Mouse (Mus musculus): ENCODE results near the gene Slc8b1.

Gene Slc8b1

GRCm38 (mm10) chr5:120510982-120511642, at the start of gene Slc8b1:
TSS of gene Slc8b1 (plus strand) at chr5:120511168.
- peak; percentile 95 for DNase-seq (ENCODE audit: low spot score)

- no peak for DNase-seq (ENCODE audit: low spot score)
Measured at GRCm38 (mm10) chr5:120461902-120462301, 49.1 kb upstream of the Slc8b1 start.

- DNase-seq (ENCODE audit: low spot score): no peak
Measured at GRCm38 (mm10) chr5:120464321-120464720, 46.6 kb upstream of the Slc8b1 start.

DNA sequence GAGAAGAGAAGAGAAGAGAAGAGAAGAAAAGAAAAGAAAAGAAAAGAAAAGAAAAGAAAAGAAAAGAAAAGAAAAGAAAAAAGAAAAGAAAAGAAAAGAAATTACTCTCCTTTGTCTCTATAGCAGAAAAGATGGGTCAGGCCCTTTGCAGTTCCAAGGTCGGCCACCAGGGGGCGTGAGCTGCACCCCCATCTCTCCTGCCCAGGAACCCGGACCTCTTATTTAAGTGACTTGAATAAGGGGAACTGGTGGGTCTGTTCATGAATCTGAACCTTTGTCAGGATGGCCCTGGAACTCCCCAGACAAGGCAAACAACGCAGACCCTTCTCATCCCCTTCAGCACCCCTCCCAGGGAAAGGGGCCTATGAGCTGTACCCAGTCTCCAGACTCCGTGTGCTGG, 45.9 kb upstream of the Slc8b1 start:
- DNase-seq (ENCODE audit: low spot score): no peak

DNA sequence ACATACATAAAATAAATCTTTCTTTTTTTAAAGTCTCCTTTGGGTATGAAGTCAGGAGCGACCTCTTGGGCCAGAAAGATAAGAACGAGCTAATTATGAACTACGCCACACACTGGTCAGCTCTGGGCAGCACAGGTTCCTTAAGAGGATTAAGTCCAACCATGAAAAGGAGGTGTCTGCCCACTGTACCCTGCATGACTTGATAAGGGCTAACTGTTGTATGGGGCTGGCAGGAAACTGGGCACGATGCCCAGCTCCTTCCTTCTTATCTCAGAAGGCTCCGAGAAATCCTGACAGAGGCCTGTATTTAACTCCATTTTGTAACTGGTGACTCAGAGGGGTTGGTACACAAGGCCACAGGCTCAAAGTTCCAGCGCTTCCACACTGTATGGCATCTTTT, 45.1 kb upstream of the Slc8b1 start:
- DNase-seq (ENCODE audit: low spot score): no peak

DNA sequence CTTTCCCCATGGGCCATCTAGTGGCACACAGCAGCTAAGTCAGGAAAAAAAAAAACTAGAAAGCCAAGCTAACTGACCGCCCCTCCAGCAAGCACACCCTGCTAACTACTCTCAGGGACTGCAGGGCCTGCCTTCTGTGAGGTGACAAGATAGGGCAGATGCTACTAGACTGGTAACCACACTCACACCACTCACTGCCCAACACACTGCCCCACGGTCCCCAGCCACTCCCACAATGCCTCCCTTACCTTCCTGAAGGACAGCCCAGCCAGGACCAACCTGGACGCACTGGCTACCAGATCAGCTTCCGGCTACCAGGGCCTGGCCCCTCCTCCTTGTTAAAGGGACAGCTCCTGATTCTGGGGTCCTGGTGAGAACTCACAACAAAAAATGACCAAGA, 43.9 kb upstream of the Slc8b1 start:
- DNase-seq (ENCODE audit: low spot score): peak; percentile 86

DNA sequence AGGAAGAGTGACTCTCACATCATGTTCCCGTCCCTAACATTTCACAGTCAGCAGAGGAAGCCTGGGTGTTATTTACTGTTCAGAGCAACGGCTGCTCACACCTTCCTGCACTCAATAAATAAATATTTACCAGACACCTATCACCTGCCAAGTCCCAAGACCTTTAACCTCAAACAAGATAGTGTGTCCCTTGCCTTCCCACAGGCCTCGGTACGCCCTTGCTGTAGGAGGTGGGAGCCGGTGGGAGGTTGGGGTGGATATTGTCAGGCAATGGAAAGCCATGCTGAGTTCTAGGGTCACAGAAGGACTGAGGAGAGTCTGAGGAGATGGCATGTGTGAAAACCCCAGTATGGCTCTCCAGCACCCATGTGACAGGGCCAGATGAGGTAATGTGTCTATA, 42.6 kb upstream of the Slc8b1 start:
- peak; percentile 87 for DNase-seq (ENCODE audit: low spot score)

DNA sequence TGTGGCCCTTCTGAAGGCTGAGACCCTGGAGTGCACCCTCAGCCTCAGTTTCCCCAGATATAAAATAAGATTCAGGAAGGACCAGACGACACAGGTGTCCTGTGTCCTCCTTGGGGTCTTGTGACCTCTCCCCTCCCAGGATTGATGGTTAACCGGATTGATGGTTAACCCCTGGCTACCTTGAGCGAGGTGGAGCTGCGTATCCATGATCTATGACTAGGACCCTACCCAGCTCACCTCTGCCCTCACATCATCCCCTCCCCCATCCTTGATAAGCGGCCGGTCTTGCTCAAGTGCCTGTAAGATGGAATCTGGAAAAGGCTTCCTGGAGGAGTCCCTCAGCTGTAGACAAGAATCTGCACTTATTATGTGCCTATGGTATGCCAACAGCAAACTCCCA, 42.1 kb upstream of the Slc8b1 start:
- DNase-seq (ENCODE audit: low spot score): peak; percentile 91

DNA sequence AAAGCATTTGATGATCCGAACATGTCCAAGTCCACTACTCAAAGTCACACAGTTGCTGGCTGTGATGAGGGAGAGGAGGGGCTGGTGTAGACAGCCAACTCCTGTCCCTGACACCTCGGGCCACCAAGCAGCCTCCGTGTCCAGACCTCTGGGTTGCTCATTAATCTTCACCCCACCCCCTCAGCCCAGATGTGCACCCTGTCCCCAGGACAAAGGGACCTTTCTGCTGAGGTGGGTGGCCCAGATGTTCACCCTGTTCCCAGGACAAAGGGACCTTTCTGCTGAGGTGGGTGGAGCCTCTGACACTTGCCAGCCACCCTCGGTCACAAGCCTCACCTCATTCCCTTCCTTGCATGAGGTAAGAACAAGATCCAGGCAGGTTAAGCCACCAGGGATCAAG, 39.4 kb upstream of the Slc8b1 start:
- peak; percentile 90 for DNase-seq (ENCODE audit: low spot score)

GRCm38 (mm10) chr5:120472770-120473169, 38.2 kb upstream of the Slc8b1 start, which contains the start of gene Sdsl:
TSS of gene Sdsl (minus strand) at chr5:120472810.
- no peak for DNase-seq (ENCODE audit: low spot score)

- DNase-seq (ENCODE audit: low spot score): no peak
Measured at GRCm38 (mm10) chr5:120473361-120473760, 37.6 kb upstream of the Slc8b1 start.

DNA sequence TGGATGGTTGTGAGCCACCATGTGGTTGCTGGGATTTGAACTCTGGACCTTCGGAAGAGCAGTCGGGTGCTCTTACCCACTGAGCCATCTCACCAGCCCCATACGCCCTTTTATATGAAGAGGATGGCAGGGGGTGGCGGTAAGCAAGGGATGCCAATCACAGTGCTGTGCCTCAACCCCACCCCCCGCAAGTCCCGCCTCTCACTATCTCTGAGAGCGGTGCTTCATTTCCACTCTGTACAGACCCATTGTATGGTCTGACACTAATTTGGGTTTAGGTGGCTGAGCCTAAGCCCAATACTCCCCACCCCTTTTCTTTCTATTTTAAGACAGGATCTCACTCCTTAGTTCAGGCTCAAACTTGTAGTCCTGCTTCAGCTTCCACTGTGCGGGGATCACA, 35.1 kb upstream of the Slc8b1 start:
- DNase-seq (ENCODE audit: low spot score): no peak

GRCm38 (mm10) chr5:120476296-120476695, 34.7 kb upstream of the Slc8b1 start, which contains the start of gene Sds:
TSS of gene Sds (plus strand) at chr5:120476526.
- no peak for DNase-seq (ENCODE audit: low spot score)

GRCm38 (mm10) chr5:120477993-120478392, 33.0 kb upstream of the Slc8b1 start:
- no peak for DNase-seq (ENCODE audit: low spot score)

DNA sequence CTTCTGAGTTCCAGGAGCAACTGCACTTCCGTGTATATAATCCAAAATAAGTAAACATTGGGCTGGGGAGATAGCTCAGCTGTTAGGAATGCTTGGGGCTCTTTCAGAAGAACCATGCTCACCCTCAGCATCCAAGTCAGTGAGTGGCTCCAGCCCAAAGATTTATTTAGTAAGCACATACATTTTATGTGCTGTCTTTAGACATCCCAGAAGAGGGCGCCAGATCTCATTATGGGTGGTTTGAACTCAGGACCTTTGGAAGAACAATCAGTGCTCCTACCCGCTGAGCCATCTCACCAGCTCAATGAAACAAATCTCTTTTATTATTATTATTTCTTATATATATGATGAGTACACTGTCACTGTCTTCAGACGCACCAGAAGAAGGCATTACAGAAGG, 31.4 kb upstream of the Slc8b1 start:
- DNase-seq (ENCODE audit: low spot score): no peak

- no peak for DNase-seq (ENCODE audit: low spot score)
Measured at GRCm38 (mm10) chr5:120481205-120481604, 29.8 kb upstream of the Slc8b1 start.

DNA sequence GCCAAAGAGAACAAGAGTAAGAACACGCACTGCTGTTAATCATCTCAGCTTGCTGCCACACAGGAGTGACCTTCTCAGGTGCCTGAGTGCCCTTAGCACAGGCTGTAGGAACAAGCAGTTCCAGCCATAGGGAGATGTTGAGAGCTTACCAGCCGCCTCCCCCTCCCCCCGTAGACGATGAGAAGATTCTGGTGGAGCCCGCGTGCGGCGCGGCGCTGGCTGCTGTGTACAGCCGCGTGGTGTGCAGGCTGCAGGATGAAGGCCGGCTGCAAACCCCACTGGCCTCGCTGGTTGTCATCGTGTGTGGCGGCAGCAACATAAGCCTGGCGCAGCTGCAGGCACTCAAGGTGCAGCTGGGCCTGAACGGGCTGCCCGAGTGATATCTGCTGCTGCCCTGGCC, 27.6 kb upstream of the Slc8b1 start:
- DNase-seq (ENCODE audit: low spot score): no peak

- no peak for DNase-seq (ENCODE audit: low spot score)
Measured at GRCm38 (mm10) chr5:120487844-120488243, 23.1 kb upstream of the Slc8b1 start.

DNA sequence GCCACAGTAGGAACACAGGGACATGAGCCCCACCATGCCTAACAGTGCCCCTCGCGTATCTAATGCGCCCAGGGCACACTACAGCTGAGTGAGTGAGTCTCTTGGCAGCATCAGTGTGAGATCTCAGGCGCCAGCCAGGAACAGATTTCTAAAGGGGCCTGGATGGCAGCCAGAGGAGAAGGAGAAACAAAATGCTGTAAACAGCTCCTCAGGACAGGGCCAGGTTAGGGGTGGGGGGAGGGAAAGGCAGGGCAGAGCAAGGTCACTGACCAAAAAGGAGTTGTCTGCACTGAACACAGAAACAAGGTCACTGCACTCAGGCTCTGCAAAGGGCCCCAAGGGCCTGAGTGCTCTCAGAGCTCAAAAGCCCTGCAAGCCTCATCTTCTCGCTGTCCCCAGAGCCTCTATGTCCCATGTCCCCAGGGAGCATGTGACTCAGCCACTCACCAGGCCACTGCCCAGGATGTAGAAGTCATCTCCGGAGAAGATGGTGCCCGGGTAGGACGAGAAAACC, 20.2 kb upstream of the Slc8b1 start:
- DNase-seq (ENCODE audit: low spot score): no peak

- DNase-seq (ENCODE audit: low spot score): no peak
Measured at GRCm38 (mm10) chr5:120492437-120492836, 18.5 kb upstream of the Slc8b1 start.

DNA sequence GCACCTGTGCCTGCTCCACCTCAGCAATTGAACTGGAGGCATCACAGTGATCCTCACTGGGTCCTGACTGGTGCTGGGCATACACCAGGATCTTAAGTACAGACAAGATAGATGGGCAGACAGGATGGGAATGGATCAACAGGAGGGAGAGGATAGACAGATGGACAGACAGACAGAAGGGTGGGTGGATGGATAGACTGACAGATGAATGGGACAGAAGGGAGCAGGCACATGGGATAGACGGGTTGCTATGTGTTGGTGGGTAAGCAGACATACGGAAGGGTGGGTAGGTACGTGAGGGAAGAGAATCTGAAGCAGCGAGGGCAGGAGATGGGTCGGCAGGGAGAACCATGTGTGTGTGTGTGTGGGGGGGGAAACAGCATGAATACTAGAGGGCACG, 17.5 kb upstream of the Slc8b1 start:
- DNase-seq (ENCODE audit: low spot score): no peak

GRCm38 (mm10) chr5:120493873-120494395, 17.0 kb upstream of the Slc8b1 start:
- DNase-seq (ENCODE audit: low spot score): no peak

- no peak for DNase-seq (ENCODE audit: low spot score)
Measured at GRCm38 (mm10) chr5:120495064-120495702, 15.8 kb upstream of the Slc8b1 start.

Data from yolk sac, embryonic 10.5 days (tissue).